Mouse (Mus musculus) liver, adult (tissue): ENCODE measurements around the gene Tmem63a.
A peak's percentile ranks its signal among the peaks of the same experiment; 100 is the strongest.

ENCODE experiments used
- GATA4 ChIP-seq: IDR thresholded peaks from 2 replicates; pipeline ENCODE4 v1.6.1; 2014; ENCODE audit warnings: mild to moderate bottlenecking, low read length; ENCODE audit not compliant: insufficient replicate concordance

Gene Tmem63a

DNA sequence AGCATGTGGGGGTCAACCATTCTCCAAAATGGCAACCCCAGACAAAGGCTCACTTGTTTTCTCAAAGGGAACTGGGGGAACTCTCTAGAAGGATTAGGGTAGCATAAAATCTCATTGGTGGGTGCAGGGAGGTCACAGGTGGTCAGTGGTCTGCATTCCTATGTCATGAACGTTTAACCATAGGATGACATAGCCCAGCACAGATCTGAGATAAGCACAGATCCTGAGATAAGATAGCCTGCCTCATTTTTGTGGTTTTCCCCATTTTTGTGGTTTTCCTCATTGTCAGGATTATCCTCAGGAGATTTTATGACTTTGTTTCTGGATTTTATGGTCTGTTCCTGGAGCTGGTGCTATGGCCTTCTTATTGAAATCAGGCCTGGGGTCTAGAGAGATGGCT is 25.1 kb upstream of the Tmem63a start:
- TF ChIP-seq GATA4, result no peak

- TF ChIP-seq GATA4, result no peak
Observed at GRCm38 (mm10) chr1:180919686-180920085, 22.5 kb upstream of the Tmem63a start.

- TF ChIP-seq GATA4, result no peak
Observed at GRCm38 (mm10) chr1:180922273-180923048, 19.7 kb upstream of the Tmem63a start.

GRCm38 (mm10) chr1:180924737-180925136 is 17.4 kb upstream of the Tmem63a start:
- no peak for TF ChIP-seq GATA4

DNA sequence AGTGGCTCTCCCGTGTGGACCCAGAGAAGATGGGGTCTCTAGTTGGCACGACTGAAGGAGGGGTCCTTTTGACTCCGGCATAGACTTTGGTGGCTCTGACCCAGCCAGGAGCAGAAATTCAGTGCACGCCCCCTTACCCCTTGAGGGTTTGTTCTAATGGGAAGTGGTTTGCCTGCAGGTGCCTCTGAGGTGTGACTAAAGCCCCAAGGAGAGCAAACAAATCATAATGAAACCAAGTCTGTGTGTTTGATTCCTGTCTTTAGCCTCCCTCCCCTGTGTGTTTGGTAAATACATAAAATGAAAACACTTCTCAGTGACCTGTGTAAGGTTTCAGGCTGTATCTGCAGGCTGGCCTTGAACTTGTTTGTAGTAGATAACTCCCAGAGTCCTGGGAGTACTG is 15.9 kb upstream of the Tmem63a start:
- no peak for TF ChIP-seq GATA4

- TF ChIP-seq GATA4, result no peak
Observed at GRCm38 (mm10) chr1:180929599-180929998, 12.5 kb upstream of the Tmem63a start.

DNA sequence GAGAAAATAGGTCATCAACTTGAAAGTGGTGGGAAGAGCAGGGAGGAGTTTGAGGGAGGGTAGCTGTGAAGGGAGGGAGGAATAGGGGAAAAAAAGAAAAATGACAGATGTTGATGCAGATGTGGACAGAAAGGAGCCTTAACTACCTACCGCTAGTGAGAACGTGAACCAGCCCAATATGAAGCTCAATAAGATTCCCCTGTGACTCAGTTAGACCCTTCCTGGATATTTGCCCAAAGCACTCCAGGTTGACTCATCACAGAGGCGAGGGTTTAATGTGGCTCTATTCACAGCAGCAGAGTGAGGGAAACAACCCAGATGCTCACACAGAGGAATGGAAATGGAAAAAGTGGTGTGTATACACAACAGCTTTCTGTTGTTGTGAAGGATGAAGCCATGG is 11.0 kb upstream of the Tmem63a start:
- TF ChIP-seq GATA4, result no peak

DNA sequence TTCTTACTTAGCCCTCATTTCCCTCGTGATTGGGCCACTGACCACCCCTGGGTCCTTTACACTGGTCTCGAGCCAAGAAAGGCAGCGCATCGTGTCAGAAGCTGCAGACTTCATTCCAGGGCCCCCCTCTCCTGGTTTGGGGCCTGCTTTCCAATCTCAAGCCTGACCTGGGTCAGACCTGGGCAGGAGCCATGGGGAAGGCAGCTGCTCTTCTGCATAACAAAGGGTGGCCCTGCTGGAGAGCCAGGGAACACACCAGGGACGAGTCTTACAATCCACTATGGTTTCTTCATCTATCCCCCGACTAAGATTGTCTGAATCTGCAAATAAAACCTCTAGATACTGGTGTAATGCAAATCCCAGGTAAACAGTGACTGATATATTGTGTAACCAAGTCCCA is 8.5 kb upstream of the Tmem63a start:
- TF ChIP-seq GATA4, result no peak

- no peak for TF ChIP-seq GATA4
Observed at GRCm38 (mm10) chr1:180934467-180935419, 7.4 kb upstream of the Tmem63a start, which contains the start of gene Lefty1. Gene Lefty1, plus strand, starts transcription at chr1:180935022.

DNA sequence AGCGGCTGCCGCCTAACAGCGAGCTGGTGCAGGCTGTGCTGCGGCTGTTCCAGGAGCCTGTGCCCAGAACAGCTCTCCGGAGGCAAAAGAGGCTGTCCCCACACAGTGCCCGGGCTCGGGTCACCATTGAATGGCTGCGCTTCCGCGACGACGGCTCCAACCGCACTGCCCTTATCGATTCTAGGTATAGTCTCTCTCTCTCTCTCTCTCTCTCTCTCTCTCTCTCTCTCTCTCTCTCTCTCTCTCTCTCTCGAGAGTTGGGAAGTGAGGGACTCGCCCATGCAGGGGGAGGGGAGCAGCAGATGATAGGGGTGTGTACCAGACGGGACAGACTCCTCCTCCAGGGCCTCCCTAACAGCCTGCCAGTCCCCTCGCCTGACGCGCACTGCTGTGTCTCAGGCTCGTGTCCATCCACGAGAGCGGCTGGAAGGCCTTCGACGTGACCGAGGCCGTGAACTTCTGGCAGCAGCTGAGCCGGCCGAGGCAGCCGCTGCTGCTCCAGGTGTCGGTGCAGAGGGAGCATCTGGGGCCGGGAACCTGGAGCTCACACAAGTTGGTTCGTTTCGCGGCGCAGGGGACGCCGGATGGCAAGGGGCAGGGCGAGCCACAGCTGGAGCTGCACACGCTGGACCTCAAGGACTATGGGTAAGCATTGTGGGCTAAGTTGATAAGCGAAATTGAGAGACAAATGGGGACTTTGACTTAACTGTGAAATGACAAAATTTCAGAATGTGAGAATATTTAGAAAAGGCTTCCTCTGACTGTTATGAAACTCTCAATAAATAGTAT is 5.3 kb upstream of the Tmem63a start:
- peak; percentile 71; the same call in 1 of the 2 replicates for TF ChIP-seq GATA4

DNA sequence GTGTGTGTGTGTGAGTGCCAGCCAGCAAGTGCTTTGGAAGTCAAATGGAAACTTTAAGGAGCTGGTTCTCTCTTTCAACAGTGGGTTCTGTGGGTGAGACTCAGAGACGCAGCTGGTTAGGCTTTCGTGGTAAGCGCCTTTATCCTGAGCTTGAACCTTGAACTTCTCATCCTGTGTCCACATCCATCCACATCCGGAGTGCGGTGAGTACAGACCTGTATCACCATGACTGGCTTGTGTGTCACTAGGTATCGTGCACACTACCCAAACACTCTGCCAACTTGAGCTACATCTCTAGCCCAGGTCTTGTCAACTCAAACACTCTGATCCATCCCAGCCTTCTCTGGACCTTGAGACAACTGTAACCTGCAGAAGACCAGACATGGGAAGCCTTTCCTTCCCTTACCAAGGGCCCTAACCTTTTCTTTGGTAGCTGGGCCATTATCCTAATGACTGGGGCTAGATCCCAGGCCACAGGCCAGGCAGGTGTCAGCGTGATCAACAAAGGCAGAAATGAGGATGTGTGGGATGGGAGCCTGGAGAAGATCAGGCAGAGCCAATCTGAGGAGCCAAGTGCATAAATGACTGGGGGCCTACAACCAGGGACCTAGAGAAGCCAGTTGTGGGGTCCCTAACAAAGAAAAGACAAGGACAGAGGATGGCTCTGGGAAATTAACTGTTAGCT is 1.2 kb upstream of the Tmem63a start:
- no peak for TF ChIP-seq GATA4

DNA sequence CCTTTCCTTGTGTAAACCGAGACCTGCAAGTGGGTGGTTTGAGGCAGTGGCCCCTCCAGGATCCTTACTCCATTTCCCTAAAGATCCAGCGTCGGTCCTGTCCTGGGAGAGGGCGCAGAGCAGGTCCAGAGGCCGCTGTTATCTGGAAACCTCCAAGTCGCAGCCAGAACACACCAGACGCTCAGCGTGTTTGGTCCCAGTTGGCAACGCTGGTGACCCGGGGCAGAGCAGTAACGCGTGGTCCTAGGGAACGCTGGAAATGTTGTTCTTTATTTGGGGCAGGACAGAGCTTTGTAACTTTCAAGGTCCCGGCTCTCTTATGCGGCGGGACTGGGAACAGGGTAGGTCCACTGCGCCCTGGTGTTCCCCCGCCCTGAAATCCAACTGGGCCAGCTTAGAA is 418 bp upstream of the Tmem63a start:
- TF ChIP-seq GATA4, result peak; percentile 44; the same call in 1 of the 2 replicates

DNA sequence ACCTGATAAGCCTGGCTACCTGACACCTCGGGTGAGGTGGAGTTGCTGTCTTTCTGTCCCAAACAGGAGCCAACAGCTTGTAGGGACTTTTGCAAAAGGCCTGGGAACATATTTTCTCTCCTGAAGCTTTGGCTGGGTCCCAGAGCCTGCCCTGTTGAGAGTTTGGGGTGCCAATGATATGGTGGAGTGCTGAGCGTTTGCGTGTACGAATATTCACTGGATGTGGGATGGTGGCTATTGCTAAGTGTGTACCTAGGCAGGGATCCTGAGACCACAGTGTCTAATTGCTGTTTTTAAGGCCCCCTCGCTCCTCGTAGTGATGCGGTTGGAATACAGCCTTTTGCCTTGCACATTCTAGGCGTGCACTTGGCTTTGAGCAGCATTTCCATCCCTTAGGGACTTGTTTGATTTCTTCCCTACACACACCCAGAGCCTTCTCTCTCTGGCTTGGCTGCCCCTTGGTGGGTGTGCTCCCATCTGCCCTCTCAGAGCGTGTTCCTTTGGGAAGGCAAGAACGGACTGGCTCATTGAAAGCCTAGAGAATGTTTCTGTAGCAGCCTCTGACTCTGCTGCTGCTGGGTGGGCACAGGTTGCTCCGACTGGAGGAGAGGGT is 994 bp downstream of the Tmem63a start:
- no peak for TF ChIP-seq GATA4

DNA sequence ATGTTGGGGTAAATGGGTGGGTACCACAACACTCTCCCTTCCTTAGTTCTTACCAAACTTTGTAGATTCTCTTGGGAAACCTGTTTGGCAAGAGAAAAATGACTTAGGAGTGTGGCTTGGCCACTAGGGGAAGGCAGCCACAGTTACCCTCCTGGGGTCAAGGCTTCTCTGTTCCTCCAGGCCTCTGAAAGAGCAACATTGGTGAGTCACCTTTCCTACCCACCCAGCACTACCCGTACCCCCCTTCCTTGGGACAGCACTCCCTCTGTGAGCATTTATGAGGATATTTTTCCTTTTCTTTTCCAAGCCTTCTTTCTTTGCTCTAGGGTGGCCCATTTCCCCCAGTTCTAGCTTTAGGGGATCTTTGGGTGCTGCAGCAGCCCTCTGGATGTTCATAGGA is 1.8 kb downstream of the Tmem63a start:
- TF ChIP-seq GATA4, result no peak
